ENCODE assay signal across 11 mouse cellular contexts in the genomic region with DNA sequence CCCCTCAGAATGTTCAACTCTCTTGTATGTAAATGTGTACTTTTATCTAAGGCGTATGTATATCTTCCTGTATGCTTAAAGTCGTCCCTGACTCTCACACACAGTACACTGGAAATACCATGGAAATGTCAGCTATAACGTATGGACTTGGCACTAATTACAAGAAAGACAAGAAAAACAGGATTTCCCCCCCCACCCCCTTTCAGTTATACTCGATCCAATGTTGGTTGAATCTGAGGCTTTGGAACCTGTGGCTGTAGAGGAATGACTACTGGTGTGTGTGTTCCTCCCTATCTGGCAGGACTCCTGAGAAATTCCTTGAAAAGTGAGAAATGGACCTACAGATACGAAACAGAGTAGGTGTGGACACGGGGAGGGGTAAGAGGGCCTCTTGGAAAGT. TPM values are rescaled to one million over a fixed set of nuclear protein-coding genes. Genes with fewer than 3 reads are reported as not detected.
DNase-seq lines count a peak whose midpoint lies in the region; ATAC-seq and TF ChIP-seq lines count a peak whose summit lies in the region.
"Had no signal": no experiment of that assay in that cellular context is flagged by ENCODE, and none has a peak within 500 bp of the region (broad histone marks: within the 10 kb centered on the region; RNA-seq: fewer than 3 reads in every experiment).

No protein-coding gene starts in this region.

- H3K9me3 ChIP-seq in heart, embryonic 14.5 days (ENCODE audit: control insufficient read depth, low read length), result no peaks in the 10 kb centered on the region
- no peaks in the 10 kb centered on the region for H3K9me3 ChIP-seq in midbrain, embryonic 10.5 days (replicated peaks)
- no peaks in the 10 kb centered on the region for H3K9me3 ChIP-seq in midbrain, embryonic 15.5 days
- H3K9me3 ChIP-seq in intestine, embryonic 16.5 days (ENCODE audit: control insufficient read depth, low read length), result no peaks in the 10 kb centered on the region
- H3K9me3 ChIP-seq in stomach, postnatal 0 days (ENCODE audit: control insufficient read depth, low read length), result no peaks in the 10 kb centered on the region

- 67% methylated on average over 6 of the region's 6 CpGs for WGBS in heart, embryonic 14.5 days
- 86% methylated on average over 6 of the region's 6 CpGs for WGBS in midbrain, embryonic 10.5 days
- 86% methylated on average over 6 of the region's 6 CpGs for WGBS in midbrain, embryonic 15.5 days
- WGBS in intestine, embryonic 16.5 days, result 52% methylated on average over 6 of the region's 6 CpGs
- WGBS in stomach, postnatal 0 days, result 40% methylated on average over 6 of the region's 6 CpGs

- H3K36me3 ChIP-seq in heart, embryonic 14.5 days (ENCODE audit: control insufficient read depth, insufficient read depth, low read length), result no peaks in the 10 kb centered on the region
- H3K36me3 ChIP-seq in midbrain, embryonic 10.5 days, result no peaks in the 10 kb centered on the region
- no peaks in the 10 kb centered on the region for H3K36me3 ChIP-seq in midbrain, embryonic 15.5 days (replicated peaks)
- H3K36me3 ChIP-seq in intestine, embryonic 16.5 days (ENCODE audit: control insufficient read depth, insufficient read depth, low read length), result no peaks in the 10 kb centered on the region
- H3K36me3 ChIP-seq in stomach, postnatal 0 days (ENCODE audit: control insufficient read depth, insufficient read depth, low read length), result no peaks in the 10 kb centered on the region

- H3K4me1 ChIP-seq in heart, embryonic 14.5 days (ENCODE audit: control insufficient read depth in 2 of 2, insufficient read depth in 2 of 2, low read length in 2 of 2), result peaks cover 36 to 41% of the 10 kb centered on the region in 2 experiments
- peaks cover 10% of the 10 kb centered on the region for H3K4me1 ChIP-seq in midbrain, embryonic 10.5 days
- H3K4me1 ChIP-seq in midbrain, embryonic 15.5 days, result peaks cover 8% of the 10 kb centered on the region; the same call in 1 of the 2 replicates
- peaks cover 25% of the 10 kb centered on the region for H3K4me1 ChIP-seq in intestine, embryonic 16.5 days (ENCODE audit: control insufficient read depth, insufficient read depth, low read length)
- H3K4me1 ChIP-seq in stomach, postnatal 0 days (replicated peaks; ENCODE audit: control insufficient read depth, insufficient read depth), result peaks cover 13% of the 10 kb centered on the region

- TF ChIP-seq CTCF in stomach, postnatal 0 days (IDR thresholded peaks at IDR 0.05; ENCODE audit: low read depth), result no peak

- no peak for DNase-seq in heart, postnatal 25 days (ENCODE audit: low spot score)
- DNase-seq in midbrain, embryonic 10.5 days (ENCODE audit: low spot score), result no peak
- no peak for DNase-seq in stomach, postnatal 0 days (ENCODE audit: low spot score)
- DNase-seq in retina, postnatal 1 day, result no peak
- DNase-seq: cerebellum, postnatal 10 days; gastrocnemius, postnatal 14 days; lung, postnatal 14 days; midbrain, embryonic 14.5 days had no signal

- TF ChIP-seq EP300 in stomach, postnatal 0 days (optimal IDR thresholded peaks at IDR 0.05), result no peak

- H3K4me2 ChIP-seq in heart, embryonic 14.5 days (ENCODE audit: low read length), result no peak overlapping the region
- H3K4me2 ChIP-seq in midbrain, embryonic 15.5 days, result no peak overlapping the region
- no peak overlapping the region for H3K4me2 ChIP-seq in intestine, embryonic 16.5 days (ENCODE audit: low read depth, low read length)
- H3K4me2 ChIP-seq in stomach, postnatal 0 days (replicated peaks; ENCODE audit: low read depth), result no peak overlapping the region

- ATAC-seq in heart, embryonic 14.5 days (ENCODE audit: insufficient number of reproducible peaks, insufficient read depth, low FRiP score, low read depth), result no peak
- no peak for ATAC-seq in midbrain, embryonic 15.5 days (replicated peaks)
- 0 out of 2 replicates have a peak, but pooled peaks have one; percentile 12 for ATAC-seq in intestine, embryonic 16.5 days
- ATAC-seq in stomach, postnatal 0 days (ENCODE audit: low FRiP score, low TSS enrichment), result no peak

- no peak overlapping the region for H3K4me3 ChIP-seq in heart, embryonic 14.5 days (ENCODE audit: control insufficient read depth in 1 of 2, insufficient read depth in 1 of 2, low read depth in 1 of 2, low read length in 2 of 2)
- H3K4me3 ChIP-seq in midbrain, embryonic 10.5 days, result no peak overlapping the region
- H3K4me3 ChIP-seq in midbrain, embryonic 15.5 days, result no peak overlapping the region
- H3K4me3 ChIP-seq in intestine, embryonic 16.5 days (ENCODE audit: low read length), result no peak overlapping the region
- no peak overlapping the region for H3K4me3 ChIP-seq in stomach, postnatal 0 days (ENCODE audit: low read depth, low read length)

- H3K9ac ChIP-seq in heart, embryonic 14.5 days (ENCODE audit: low read length), result no peak overlapping the region
- H3K9ac ChIP-seq in midbrain, embryonic 15.5 days, result no peak overlapping the region
- H3K9ac ChIP-seq in intestine, embryonic 16.5 days (ENCODE audit: low read depth, low read length), result no peak overlapping the region
- H3K9ac ChIP-seq in stomach, postnatal 0 days (ENCODE audit: low read length), result no peak overlapping the region

- H3K27me3 ChIP-seq in heart, embryonic 14.5 days (ENCODE audit: control insufficient read depth, insufficient read depth, low read length), result no peaks in the 10 kb centered on the region
- H3K27me3 ChIP-seq in midbrain, embryonic 10.5 days (ENCODE audit: low read depth, poor library complexity, severe bottlenecking), result no peaks in the 10 kb centered on the region
- H3K27me3 ChIP-seq in midbrain, embryonic 15.5 days (replicated peaks), result no peaks in the 10 kb centered on the region
- H3K27me3 ChIP-seq in intestine, embryonic 16.5 days (replicated peaks; ENCODE audit: control insufficient read depth, insufficient read depth, low read length), result no peaks in the 10 kb centered on the region
- H3K27me3 ChIP-seq in stomach, postnatal 0 days (ENCODE audit: control insufficient read depth, insufficient read depth, low read length), result no peaks in the 10 kb centered on the region

- intact Hi-C loops in heart, postnatal 25 days (cut with DNase I), result no loop called here

- peak overlapping the region; percentile 82 to 89 for H3K27ac ChIP-seq in heart, embryonic 14.5 days (replicated peaks in 1 of 2; ENCODE audit: control insufficient read depth in 1 of 2, insufficient read depth in 1 of 2, low read depth in 2 of 2, low read length in 2 of 2)
- H3K27ac ChIP-seq in midbrain, embryonic 10.5 days (replicated peaks), result 0 out of 2 replicates have a peak overlapping the region, but pooled peaks have one; percentile 43
- H3K27ac ChIP-seq in midbrain, embryonic 15.5 days, result no peak overlapping the region
- peak overlapping the region; percentile 85 for H3K27ac ChIP-seq in intestine, embryonic 16.5 days (ENCODE audit: low read length)
- H3K27ac ChIP-seq in stomach, postnatal 0 days (replicated peaks), result peak overlapping the region; percentile 84

RNA-seq across cellular contexts. Expression of a gene that starts 13.2 kb away (rescaled TPM):
- polyA plus RNA-seq in heart, embryonic 14.5 days (2014; fragmentation: Nextera tagmentation; extraction: Ambion mirVana), result 1.5 and 1.9 TPM in 2 replicates
- total RNA-seq in heart, postnatal 25 days (2021), result 1 to 10 TPM; 1.1 to 1.4 TPM
- 1.2 and 1.9 TPM in 2 replicates for polyA plus RNA-seq in midbrain, embryonic 10.5 days (2016; fragmentation: Nextera tagmentation; extraction: Ambion mirVana)
- 0.85 and 1.6 TPM in 2 replicates for polyA plus RNA-seq in midbrain, embryonic 15.5 days (2015; fragmentation: Nextera tagmentation; extraction: Ambion mirVana)
- 3.4 and 4.0 TPM in 2 replicates for polyA plus RNA-seq in intestine, embryonic 16.5 days (2015; fragmentation: Nextera tagmentation; extraction: Ambion mirVana)
- 1.8 and 2.8 TPM in 2 replicates for polyA plus RNA-seq in stomach, postnatal 0 days (2015; fragmentation: Nextera tagmentation; extraction: Ambion mirVana)

RNA-seq across cellular contexts. Expression of a gene that starts 19.2 kb away (rescaled TPM):
- polyA plus RNA-seq in heart, embryonic 14.5 days (2014; fragmentation: Nextera tagmentation; extraction: Ambion mirVana), result 2.9 and 3.1 TPM in 2 replicates
- total RNA-seq in heart, postnatal 25 days (2021), result 10 to 100 TPM; 13.7 to 14.9 TPM
- 0.09 and 0.17 TPM in 2 replicates for polyA plus RNA-seq in midbrain, embryonic 10.5 days (2016; fragmentation: Nextera tagmentation; extraction: Ambion mirVana)
- 0.54 and 1.1 TPM in 2 replicates for polyA plus RNA-seq in midbrain, embryonic 15.5 days (2015; fragmentation: Nextera tagmentation; extraction: Ambion mirVana)
- 4.1 and 4.3 TPM in 2 replicates for polyA plus RNA-seq in intestine, embryonic 16.5 days (2015; fragmentation: Nextera tagmentation; extraction: Ambion mirVana)
- polyA plus RNA-seq in stomach, postnatal 0 days (2015; fragmentation: Nextera tagmentation; extraction: Ambion mirVana), result 34.9 and 35.5 TPM in 2 replicates

RNA-seq across cellular contexts. Expression of a gene that starts 20.4 kb away (rescaled TPM):
- polyA plus RNA-seq in heart, embryonic 14.5 days (2014; fragmentation: Nextera tagmentation; extraction: Ambion mirVana), result 12.9 and 13.4 TPM in 2 replicates
- 1 to 10 TPM; 2.9 to 3.0 TPM for total RNA-seq in heart, postnatal 25 days (2021)
- polyA plus RNA-seq in midbrain, embryonic 10.5 days (2016; fragmentation: Nextera tagmentation; extraction: Ambion mirVana), result 16.7 and 16.9 TPM in 2 replicates
- polyA plus RNA-seq in midbrain, embryonic 15.5 days (2015; fragmentation: Nextera tagmentation; extraction: Ambion mirVana), result 11.4 and 12.8 TPM in 2 replicates
- 13.0 and 13.7 TPM in 2 replicates for polyA plus RNA-seq in intestine, embryonic 16.5 days (2015; fragmentation: Nextera tagmentation; extraction: Ambion mirVana)
- polyA plus RNA-seq in stomach, postnatal 0 days (2015; fragmentation: Nextera tagmentation; extraction: Ambion mirVana), result 11.4 and 11.7 TPM in 2 replicates

RNA-seq across cellular contexts. Expression of a gene that starts 35.3 kb away (rescaled TPM):
- polyA plus RNA-seq in heart, embryonic 14.5 days (2014; fragmentation: Nextera tagmentation; extraction: Ambion mirVana), result 6.1 and 7.2 TPM in 2 replicates
- 1 to 10 TPM; 2.4 to 3.5 TPM for total RNA-seq in heart, postnatal 25 days (2021)
- polyA plus RNA-seq in midbrain, embryonic 10.5 days (2016; fragmentation: Nextera tagmentation; extraction: Ambion mirVana), result 2.3 and 2.6 TPM in 2 replicates
- polyA plus RNA-seq in midbrain, embryonic 15.5 days (2015; fragmentation: Nextera tagmentation; extraction: Ambion mirVana), result 0.74 and 0.81 TPM in 2 replicates
- polyA plus RNA-seq in intestine, embryonic 16.5 days (2015; fragmentation: Nextera tagmentation; extraction: Ambion mirVana), result 95.0 and 106 TPM in 2 replicates
- polyA plus RNA-seq in stomach, postnatal 0 days (2015; fragmentation: Nextera tagmentation; extraction: Ambion mirVana), result 40.7 and 45.0 TPM in 2 replicates

RNA-seq across cellular contexts. Expression of a gene that starts 58.2 kb away (rescaled TPM):
- 6.3 and 6.4 TPM in 2 replicates for polyA plus RNA-seq in heart, embryonic 14.5 days (2014; fragmentation: Nextera tagmentation; extraction: Ambion mirVana)
- total RNA-seq in heart, postnatal 25 days (2021), result 1 to 10 TPM; 8.2 to 9.5 TPM
- 8.4 and 8.8 TPM in 2 replicates for polyA plus RNA-seq in midbrain, embryonic 10.5 days (2016; fragmentation: Nextera tagmentation; extraction: Ambion mirVana)
- polyA plus RNA-seq in midbrain, embryonic 15.5 days (2015; fragmentation: Nextera tagmentation; extraction: Ambion mirVana), result 9.0 and 9.8 TPM in 2 replicates
- polyA plus RNA-seq in intestine, embryonic 16.5 days (2015; fragmentation: Nextera tagmentation; extraction: Ambion mirVana), result 5.0 and 9.2 TPM in 2 replicates
- 2.1 and 2.4 TPM in 2 replicates for polyA plus RNA-seq in stomach, postnatal 0 days (2015; fragmentation: Nextera tagmentation; extraction: Ambion mirVana)
